Mouse (Mus musculus) midbrain, embryonic 11.5 days (tissue): Measurements from ENCODE around the gene Agap1. TPM values are rescaled to one million over a fixed set of nuclear protein-coding genes. Genes with fewer than 3 reads are reported as not detected.

Experiments
- ATAC-seq: fragments of 200-750 bp; cut with Nextera tagmentation; 2 replicates; pipeline ENCODE4 v1.8.0; 2017; ENCODE audit warnings: moderate TSS enrichment, moderate library complexity; ENCODE audit not compliant: low FRiP score
- DNase-seq: peaks from one replicate; pipeline ENCODE4 v3.0.0; 2015; ENCODE audit warnings: low spot score; ENCODE audit errors: missing footprints
- H3K27ac ChIP-seq: fragments of 300-500 bp; sonication (generic); 2 replicates; pipeline ENCODE4 v1.5.1; 2014; ENCODE audit warnings: low read depth, low read length
- H3K27me3 ChIP-seq: fragments of 300-500 bp; sonication (generic); 2 replicates; pipeline ENCODE4 v1.6.1; 2014; ENCODE audit warnings: mild to moderate bottlenecking, low read length, moderate library complexity, mixed read lengths; ENCODE audit not compliant: control insufficient read depth, insufficient read depth
- H3K36me3 ChIP-seq: fragments of 300-500 bp; sonication (generic); 2 replicates; pipeline ENCODE4 v1.6.1; 2014; ENCODE audit warnings: mild to moderate bottlenecking, low read length, moderate library complexity, mixed read lengths; ENCODE audit not compliant: control insufficient read depth, insufficient read depth
- H3K4me1 ChIP-seq: fragments of 300-500 bp; sonication (generic); 2 replicates; pipeline ENCODE4 v1.6.1; 2014; ENCODE audit warnings: low read length; ENCODE audit not compliant: control insufficient read depth, insufficient read depth
- H3K4me2 ChIP-seq: fragments of 300-500 bp; sonication (generic); 2 replicates; pipeline ENCODE4 v1.6.1; 2014; ENCODE audit warnings: mild to moderate bottlenecking, moderate library complexity
- H3K4me3 ChIP-seq: fragments of 300-500 bp; sonication (generic); 2 replicates; pipeline ENCODE4 v1.5.1; 2014; ENCODE audit warnings: low read depth, low read length
- H3K9ac ChIP-seq: fragments of 300-500 bp; sonication (generic); 2 replicates; pipeline ENCODE4 v1.6.1; 2014; ENCODE audit warnings: low read length
- H3K9me3 ChIP-seq: fragments of 300-500 bp; sonication (generic); 2 replicates; pipeline ENCODE4 v1.6.1; 2016; ENCODE audit warnings: low read length; ENCODE audit not compliant: control insufficient read depth
- WGBS: fragments of 180-500 bp; shearing (Covaris S2); extraction: QIAGEN DNeasy Blood & Tissue Kit; methylation state at CpG from one replicate; pipeline ENCODE4 v1.1.7; 2014; 5-methylcytosine and 5-hydroxymethylcytosine counted together
- polyA plus RNA-seq: library from polyadenylated mRNA; unstranded; fragments of >200 nt; fragmentation: Nextera tagmentation; extraction: Ambion mirVana; gene quantifications from 2 replicates; pipeline ENCODE4 v1.2.1, GENCODE M21; 2014

The Agap1 gene
- polyA plus RNA-seq, 1 experiment from 2014 or later: 33.6 TPM

- H3K27me3 ChIP-seq: 0 out of 2 replicates have a peak, but pooled peaks cover 3% of the 10 kb centered on the region
- H3K4me1 ChIP-seq: peaks cover 13% of the 10 kb centered on the region; the same call in 1 of the 2 replicates
- H3K27ac ChIP-seq: no peak overlapping the region
- DNase-seq: no peak
- no peak for ATAC-seq
- H3K4me2 ChIP-seq: no peak overlapping the region
- H3K4me3 ChIP-seq: no peak overlapping the region
- H3K9me3 ChIP-seq: no peaks in the 10 kb centered on the region
- 0 out of 2 replicates have a peak overlapping the region, but pooled peaks have one; percentile 6 for H3K9ac ChIP-seq
- WGBS: 41% methylated on average over 6 of the region's 6 CpGs
- H3K36me3 ChIP-seq: no peaks in the 10 kb centered on the region
Measured at GRCm38 (mm10) chr1:89870906-89871211, 416.3 kb downstream of the Agap1 start.

GRCm38 (mm10) chr1:89876346-89877072 is 421.9 kb downstream of the Agap1 start:
- Histone ChIP-seq H3K4me2 (no peak overlapping the region), H3K36me3 (no peaks in the 10 kb centered on the region), H3K27me3 (peaks cover 6% of the 10 kb centered on the region; the same call in 1 of the 2 replicates), H3K27ac (no peak overlapping the region), H3K9ac (no peak overlapping the region), H3K4me3 (no peak overlapping the region), H3K9me3 (no peaks in the 10 kb centered on the region), H3K4me1 (peaks cover 29% of the 10 kb centered on the region)
- 7% methylated on average over 5 of the region's 5 CpGs for WGBS
- DNase-seq: peak; percentile 90
- ATAC-seq: peak; percentile 73; the same call in 1 of the 2 replicates

- Histone ChIP-seq H3K4me1 (peaks cover 29% of the 10 kb centered on the region), H3K9me3 (no peaks in the 10 kb centered on the region), H3K9ac (no peak overlapping the region), H3K27ac (no peak overlapping the region), H3K4me2 (no peak overlapping the region), H3K4me3 (no peak overlapping the region), H3K27me3 (peaks cover 9% of the 10 kb centered on the region; the same call in 1 of the 2 replicates), H3K36me3 (no peaks in the 10 kb centered on the region)
- DNase-seq (no peak), ATAC-seq (no peak)
- WGBS: 81% methylated on average over 11 of the region's 11 CpGs
Measured at GRCm38 (mm10) chr1:89878496-89878895, 423.9 kb downstream of the Agap1 start.

- Histone ChIP-seq H3K27ac (no peak overlapping the region), H3K9ac (no peak overlapping the region), H3K4me2 (no peak overlapping the region), H3K36me3 (no peaks in the 10 kb centered on the region), H3K27me3 (peaks cover 9% of the 10 kb centered on the region; the same call in 1 of the 2 replicates), H3K4me3 (no peak overlapping the region), H3K4me1 (peaks cover 29% of the 10 kb centered on the region), H3K9me3 (no peaks in the 10 kb centered on the region)
- DNase-seq: no peak
- 0 out of 2 replicates have a peak, but pooled peaks have one; percentile 45 for ATAC-seq
- 2% methylated on average over 8 of the region's 8 CpGs for WGBS
Measured at GRCm38 (mm10) chr1:89880193-89880592, 425.6 kb downstream of the Agap1 start.

GRCm38 (mm10) chr1:89880834-89881233 is 426.2 kb downstream of the Agap1 start:
- Histone ChIP-seq H3K4me3 (no peak overlapping the region), H3K36me3 (no peaks in the 10 kb centered on the region), H3K4me2 (no peak overlapping the region), H3K27ac (no peak overlapping the region), H3K9ac (no peak overlapping the region), H3K4me1 (peaks cover 30% of the 10 kb centered on the region), H3K27me3 (peaks cover 9% of the 10 kb centered on the region; the same call in 1 of the 2 replicates), H3K9me3 (no peaks in the 10 kb centered on the region)
- WGBS: 66% methylated on average over 10 of the region's 10 CpGs
- DNase-seq (no peak), ATAC-seq (no peak)

GRCm38 (mm10) chr1:89884335-89884734 is 429.7 kb downstream of the Agap1 start:
- H3K9ac ChIP-seq: no peak overlapping the region
- peaks cover 15% of the 10 kb centered on the region for H3K4me1 ChIP-seq
- H3K4me3 ChIP-seq: no peak overlapping the region
- peaks cover 6% of the 10 kb centered on the region; the same call in 1 of the 2 replicates for H3K27me3 ChIP-seq
- H3K9me3 ChIP-seq: no peaks in the 10 kb centered on the region
- H3K27ac ChIP-seq: no peak overlapping the region
- H3K4me2 ChIP-seq: no peak overlapping the region
- peaks cover 3% of the 10 kb centered on the region for H3K36me3 ChIP-seq
- ATAC-seq (no peak), DNase-seq (no peak)
- WGBS: 89% methylated on average over 8 of the region's 8 CpGs

- no peaks in the 10 kb centered on the region for H3K9me3 ChIP-seq
- H3K36me3 ChIP-seq: peaks cover 6% of the 10 kb centered on the region
- H3K27ac ChIP-seq: no peak overlapping the region
- no peak for DNase-seq
- H3K4me3 ChIP-seq: no peak overlapping the region
- H3K9ac ChIP-seq: no peak overlapping the region
- no peak overlapping the region for H3K4me2 ChIP-seq
- H3K27me3 ChIP-seq: peaks cover 6% of the 10 kb centered on the region; the same call in 1 of the 2 replicates
- ATAC-seq: no peak
- WGBS: 13% methylated on average over 4 of the region's 4 CpGs
- H3K4me1 ChIP-seq: peaks cover 3% of the 10 kb centered on the region
Measured at GRCm38 (mm10) chr1:89885696-89886095, 431.1 kb downstream of the Agap1 start.

- Histone ChIP-seq H3K4me3 (no peak overlapping the region), H3K27ac (no peak overlapping the region), H3K36me3 (peaks cover 6% of the 10 kb centered on the region), H3K9me3 (no peaks in the 10 kb centered on the region), H3K27me3 (0 out of 2 replicates have a peak, but pooled peaks cover 3% of the 10 kb centered on the region), H3K9ac (no peak overlapping the region), H3K4me2 (no peak overlapping the region), H3K4me1 (peaks cover 10% of the 10 kb centered on the region)
- DNase-seq: no peak
- 91% methylated on average over 6 of the region's 6 CpGs for WGBS
- no peak for ATAC-seq
Measured at GRCm38 (mm10) chr1:89891400-89891799, 436.8 kb downstream of the Agap1 start.

GRCm38 (mm10) chr1:89892281-89892680 is 437.7 kb downstream of the Agap1 start:
- no peak for DNase-seq

More at GRCm38 (mm10) chr1:89892281-89892680, 437.7 kb downstream of the Agap1 start:
- Histone ChIP-seq H3K36me3 (peaks cover 6% of the 10 kb centered on the region), H3K4me1 (peaks cover 10% of the 10 kb centered on the region), H3K27ac (no peak overlapping the region), H3K4me2 (no peak overlapping the region), H3K9me3 (no peaks in the 10 kb centered on the region), H3K27me3 (0 out of 2 replicates have a peak, but pooled peaks cover 3% of the 10 kb centered on the region), H3K4me3 (no peak overlapping the region), H3K9ac (no peak overlapping the region)
- WGBS: 35% methylated on average over 7 of the region's 7 CpGs
- ATAC-seq: peak; percentile 35; the same call in 1 of the 2 replicates
